Mouse (Mus musculus): Measurements from ENCODE around the gene Srcap. TPM values are rescaled to one million over a fixed set of nuclear protein-coding genes. Genes with fewer than 3 reads are reported as not detected.

The Srcap gene
- polyA plus RNA-seq, 1 experiment from 2014 or later = 12.2 TPM

DNA sequence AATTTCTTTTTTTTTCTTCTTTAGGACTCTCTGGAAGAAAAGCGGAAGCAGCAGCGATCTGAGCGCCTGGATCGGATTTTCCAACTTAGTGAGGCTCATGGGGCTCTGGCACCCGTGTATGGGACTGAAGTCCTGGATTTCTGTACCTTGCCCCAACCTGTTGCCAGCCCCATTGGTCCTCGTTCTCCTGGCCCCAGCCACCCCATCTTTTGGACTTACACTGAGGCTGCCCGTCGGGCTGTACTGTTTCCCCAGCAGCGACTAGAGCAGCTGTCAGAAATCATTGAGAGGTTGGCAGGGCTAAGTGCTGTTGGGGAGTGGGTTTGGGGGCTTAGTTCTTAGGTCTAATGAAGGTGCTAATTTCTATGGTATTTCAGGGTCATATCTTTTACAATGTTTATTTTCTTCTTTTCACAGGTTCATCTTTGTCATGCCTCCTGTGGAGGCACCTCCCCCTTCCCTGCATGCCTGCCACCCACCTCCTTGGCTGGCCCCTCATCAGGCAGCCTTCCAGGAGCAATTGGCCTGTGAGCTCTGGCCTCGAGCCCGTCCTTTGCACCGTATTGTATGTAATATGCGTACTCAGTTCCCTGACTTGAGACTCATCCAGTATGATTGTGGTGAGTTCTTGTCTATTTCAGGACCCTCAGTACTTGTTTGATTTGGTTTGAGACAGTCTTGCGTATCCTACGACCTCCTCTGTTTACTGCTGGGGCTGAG is 37.5 kb downstream of the Srcap start:
- H3K27me3 ChIP-seq (ENCODE audit: control insufficient read depth, insufficient read depth, low read depth, low read length) = no peaks in the 10 kb centered on the region
- peaks cover 65% of the 10 kb centered on the region for H3K36me3 ChIP-seq (ENCODE audit: control insufficient read depth, insufficient read depth)
- no peak for ATAC-seq (ENCODE audit: low read depth)
- H3K4me1 ChIP-seq (ENCODE audit: control insufficient read depth, low read depth, low read length) = no peaks in the 10 kb centered on the region
- WGBS (ENCODE audit: insufficient replicate concordance) = 91% methylated on average over 15 of the region's 15 CpGs
- no peak overlapping the region for H3K27ac ChIP-seq (ENCODE audit: low read length)
- no peak overlapping the region for H3K4me2 ChIP-seq (ENCODE audit: low read depth, low read length)
- no peak overlapping the region for H3K9ac ChIP-seq (ENCODE audit: low read depth, low read length)
- H3K4me3 ChIP-seq (ENCODE audit: low read depth, low read length) = no peak overlapping the region
- H3K9me3 ChIP-seq (replicated peaks; ENCODE audit: control insufficient read depth, low read length) = no peaks in the 10 kb centered on the region

GRCm38 (mm10) chr7:127551558-127551957 is 39.8 kb downstream of the Srcap start:
- no peak overlapping the region for H3K9ac ChIP-seq (ENCODE audit: low read depth, low read length)
- H3K36me3 ChIP-seq (ENCODE audit: control insufficient read depth, insufficient read depth) = peaks cover 75% of the 10 kb centered on the region
- H3K9me3 ChIP-seq (replicated peaks; ENCODE audit: control insufficient read depth, low read length) = no peaks in the 10 kb centered on the region
- no peak overlapping the region for H3K27ac ChIP-seq (ENCODE audit: low read length)
- no peak for ATAC-seq (ENCODE audit: low read depth)
- H3K27me3 ChIP-seq (ENCODE audit: control insufficient read depth, insufficient read depth, low read depth, low read length) = no peaks in the 10 kb centered on the region
- WGBS (ENCODE audit: insufficient replicate concordance) = 89% methylated on average over 8 of the region's 8 CpGs
- H3K4me2 ChIP-seq (ENCODE audit: low read depth, low read length) = no peak overlapping the region
- no peaks in the 10 kb centered on the region for H3K4me1 ChIP-seq (ENCODE audit: control insufficient read depth, low read depth, low read length)
- no peak overlapping the region for H3K4me3 ChIP-seq (ENCODE audit: low read depth, low read length)

DNA sequence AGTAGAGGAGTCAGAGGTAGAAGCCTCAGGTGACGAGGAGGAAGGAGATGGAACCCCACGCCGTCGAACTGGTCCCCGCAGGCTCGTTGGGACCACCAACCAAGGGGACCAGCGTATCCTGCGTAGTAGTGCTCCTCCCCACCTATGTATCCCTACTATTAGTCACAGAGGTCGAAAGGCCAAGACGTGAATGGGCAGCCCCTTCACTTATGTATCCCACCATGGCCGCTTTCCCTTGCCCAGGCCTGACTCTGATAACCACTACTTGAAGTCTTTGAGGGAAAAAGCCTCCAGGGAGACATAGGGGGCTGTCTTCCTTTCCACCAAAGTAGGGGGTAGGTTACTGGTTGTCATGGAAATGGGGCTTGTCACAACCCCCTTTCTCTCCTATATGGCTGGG is 48.8 kb downstream of the Srcap start:
- Histone ChIP-seq H3K4me3 (ENCODE audit: low read depth, low read length) (no peak overlapping the region), H3K9me3 (replicated peaks; ENCODE audit: control insufficient read depth, low read length) (no peaks in the 10 kb centered on the region), H3K27me3 (ENCODE audit: control insufficient read depth, insufficient read depth, low read depth, low read length) (no peaks in the 10 kb centered on the region), H3K27ac (ENCODE audit: low read length) (no peak overlapping the region), H3K36me3 (ENCODE audit: control insufficient read depth, insufficient read depth) (peaks cover 44% of the 10 kb centered on the region), H3K4me2 (ENCODE audit: low read depth, low read length) (no peak overlapping the region), H3K9ac (ENCODE audit: low read depth, low read length) (no peak overlapping the region), H3K4me1 (ENCODE audit: control insufficient read depth, low read depth, low read length) (no peaks in the 10 kb centered on the region)
- WGBS (ENCODE audit: insufficient replicate concordance) = 88% methylated on average over 11 of the region's 11 CpGs
- no peak for ATAC-seq (ENCODE audit: low read depth)

DNA sequence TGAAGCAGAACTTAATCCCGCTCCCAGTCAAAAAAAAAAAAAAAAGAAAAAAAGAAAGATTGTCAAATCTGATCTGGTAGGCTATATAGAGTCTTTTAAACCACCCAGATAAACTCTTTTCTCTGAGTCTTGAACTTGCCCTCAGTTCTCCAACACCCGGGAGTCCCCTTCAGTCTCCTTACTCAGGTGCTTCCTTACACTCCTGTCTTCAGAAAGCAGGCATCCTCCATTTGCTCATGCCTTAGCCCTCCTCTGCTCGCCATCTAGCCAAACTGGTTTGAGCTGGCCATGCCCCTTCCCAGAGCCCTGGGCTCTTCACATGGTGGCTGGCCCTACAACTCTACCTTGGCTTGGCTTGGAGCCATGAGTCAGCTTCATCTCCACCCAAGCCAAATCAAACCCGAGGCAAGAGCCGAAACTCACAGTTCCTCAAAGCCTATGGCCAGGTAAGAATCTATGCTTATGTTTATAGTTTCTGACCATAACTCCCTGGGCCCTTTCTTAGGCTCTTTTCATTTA is 49.6 kb downstream of the Srcap start, which contains the start of gene Tmem265:
Gene Tmem265, plus strand, starts transcription at position 51 of the 519 bp plus-strand sequence.
- 86% methylated on average over 5 of the region's 5 CpGs for WGBS (ENCODE audit: insufficient replicate concordance)

GRCm38 (mm10) chr7:127564381-127565150 is 52.8 kb downstream of the Srcap start:
- Histone ChIP-seq H3K9me3 (replicated peaks; ENCODE audit: control insufficient read depth, low read length) (no peaks in the 10 kb centered on the region), H3K9ac (ENCODE audit: low read depth, low read length) (no peak overlapping the region), H3K27me3 (ENCODE audit: control insufficient read depth, insufficient read depth, low read depth, low read length) (no peaks in the 10 kb centered on the region), H3K36me3 (ENCODE audit: control insufficient read depth, insufficient read depth) (peaks cover 19% of the 10 kb centered on the region), H3K4me2 (ENCODE audit: low read depth, low read length) (no peak overlapping the region), H3K4me1 (ENCODE audit: control insufficient read depth, low read depth, low read length) (no peaks in the 10 kb centered on the region), H3K4me3 (ENCODE audit: low read depth, low read length) (no peak overlapping the region), H3K27ac (ENCODE audit: low read length) (no peak overlapping the region)
- no peak for ATAC-seq (ENCODE audit: low read depth)
- 77% methylated on average over 6 of the region's 6 CpGs for WGBS (ENCODE audit: insufficient replicate concordance)

More for the DNA sequence above, 49.6 kb downstream of the Srcap start, which contains the start of gene Tmem265:
- Histone ChIP-seq H3K27me3 (ENCODE audit: control insufficient read depth, insufficient read depth, low read depth, low read length) (no peaks in the 10 kb centered on the region), H3K9ac (ENCODE audit: low read depth, low read length) (no peak within 1 kb of the TSS), H3K4me2 (ENCODE audit: low read depth, low read length) (no peak within 1 kb of the TSS), H3K4me3 (ENCODE audit: low read depth, low read length) (no peak within 1 kb of the TSS), H3K4me1 (ENCODE audit: control insufficient read depth, low read depth, low read length) (no peaks in the 10 kb centered on the region), H3K36me3 (ENCODE audit: control insufficient read depth, insufficient read depth) (peaks cover 42% of the 10 kb centered on the region), H3K27ac (ENCODE audit: low read length) (no peak within 1 kb of the TSS), H3K9me3 (replicated peaks; ENCODE audit: control insufficient read depth, low read length) (no peaks in the 10 kb centered on the region)
- ATAC-seq (ENCODE audit: low read depth) = no peak

- Histone ChIP-seq H3K9me3 (replicated peaks; ENCODE audit: control insufficient read depth, low read length) (no peaks in the 10 kb centered on the region), H3K9ac (ENCODE audit: low read depth, low read length) (peak within 1 kb of the TSS; percentile 86), H3K36me3 (ENCODE audit: control insufficient read depth, insufficient read depth) (peaks cover 9% of the 10 kb centered on the region), H3K27ac (ENCODE audit: low read length) (peak within 1 kb of the TSS; percentile 72), H3K27me3 (ENCODE audit: control insufficient read depth, insufficient read depth, low read depth, low read length) (no peaks in the 10 kb centered on the region), H3K4me3 (ENCODE audit: low read depth, low read length) (peak within 1 kb of the TSS; percentile 87), H3K4me2 (ENCODE audit: low read depth, low read length) (peak within 1 kb of the TSS; percentile 96), H3K4me1 (ENCODE audit: control insufficient read depth, low read depth, low read length) (peaks cover 17% of the 10 kb centered on the region)
- WGBS (ENCODE audit: insufficient replicate concordance) = under 1% methylated on average over 17 of the region's 17 CpGs
- ATAC-seq (ENCODE audit: low read depth) = peak; percentile 98
Observed at GRCm38 (mm10) chr7:127572895-127573471, 61.2 kb downstream of the Srcap start, which contains the start of gene Phkg2. Gene Phkg2 (plus strand): TSS chr7:127573340.

GRCm38 (mm10) chr7:127573503-127574008 is 61.8 kb downstream of the Srcap start:
- Histone ChIP-seq H3K4me3 (ENCODE audit: low read depth, low read length) (peak overlapping the region; percentile 87), H3K36me3 (ENCODE audit: control insufficient read depth, insufficient read depth) (peaks cover 15% of the 10 kb centered on the region), H3K27me3 (ENCODE audit: control insufficient read depth, insufficient read depth, low read depth, low read length) (no peaks in the 10 kb centered on the region), H3K27ac (ENCODE audit: low read length) (peak overlapping the region; percentile 72), H3K9ac (ENCODE audit: low read depth, low read length) (peak overlapping the region; percentile 86), H3K9me3 (replicated peaks; ENCODE audit: control insufficient read depth, low read length) (no peaks in the 10 kb centered on the region), H3K4me1 (ENCODE audit: control insufficient read depth, low read depth, low read length) (peaks cover 17% of the 10 kb centered on the region), H3K4me2 (ENCODE audit: low read depth, low read length) (peak overlapping the region; percentile 96)
- WGBS (ENCODE audit: insufficient replicate concordance) = 0% methylated on average over 18 of the region's 28 CpGs
- ATAC-seq (ENCODE audit: low read depth) = peak; percentile 16

- WGBS (ENCODE audit: insufficient replicate concordance) = 9% methylated on average over 7 of the region's 7 CpGs
Observed at GRCm38 (mm10) chr7:127574115-127574514, 62.3 kb downstream of the Srcap start.

More at GRCm38 (mm10) chr7:127574115-127574514, 62.3 kb downstream of the Srcap start:
- H3K9me3 ChIP-seq (replicated peaks; ENCODE audit: control insufficient read depth, low read length) = no peaks in the 10 kb centered on the region
- peak overlapping the region; percentile 72 for H3K27ac ChIP-seq (ENCODE audit: low read length)
- H3K4me3 ChIP-seq (ENCODE audit: low read depth, low read length) = peak overlapping the region; percentile 87
- H3K9ac ChIP-seq (ENCODE audit: low read depth, low read length) = peak overlapping the region; percentile 86
- H3K36me3 ChIP-seq (ENCODE audit: control insufficient read depth, insufficient read depth) = peaks cover 16% of the 10 kb centered on the region
- no peaks in the 10 kb centered on the region for H3K27me3 ChIP-seq (ENCODE audit: control insufficient read depth, insufficient read depth, low read depth, low read length)
- no peak for ATAC-seq (ENCODE audit: low read depth)
- H3K4me2 ChIP-seq (ENCODE audit: low read depth, low read length) = peak overlapping the region; percentile 96
- peaks cover 17% of the 10 kb centered on the region for H3K4me1 ChIP-seq (ENCODE audit: control insufficient read depth, low read depth, low read length)

All from liver, embryonic 16.5 days (tissue).